Mouse (Mus musculus): ENCODE measurements at regions not wholly inside any gene's neighbourhood (a gene's known extent, or its start where the extent isn't known, plus 50 kb on each side); places are given as distances from the start of the nearest gene placed in this dataset.
"Not testable (repeated sequence)": the region's sequence is repeated elsewhere in the genome, so short reads cannot be mapped to it uniquely, and the experiment has no call there.

GRCm38 (mm10) chr12:93812963-93813733 is 1878.9 kb upstream of the Flrt2 start:
- no peak for DNase-seq

DNA sequence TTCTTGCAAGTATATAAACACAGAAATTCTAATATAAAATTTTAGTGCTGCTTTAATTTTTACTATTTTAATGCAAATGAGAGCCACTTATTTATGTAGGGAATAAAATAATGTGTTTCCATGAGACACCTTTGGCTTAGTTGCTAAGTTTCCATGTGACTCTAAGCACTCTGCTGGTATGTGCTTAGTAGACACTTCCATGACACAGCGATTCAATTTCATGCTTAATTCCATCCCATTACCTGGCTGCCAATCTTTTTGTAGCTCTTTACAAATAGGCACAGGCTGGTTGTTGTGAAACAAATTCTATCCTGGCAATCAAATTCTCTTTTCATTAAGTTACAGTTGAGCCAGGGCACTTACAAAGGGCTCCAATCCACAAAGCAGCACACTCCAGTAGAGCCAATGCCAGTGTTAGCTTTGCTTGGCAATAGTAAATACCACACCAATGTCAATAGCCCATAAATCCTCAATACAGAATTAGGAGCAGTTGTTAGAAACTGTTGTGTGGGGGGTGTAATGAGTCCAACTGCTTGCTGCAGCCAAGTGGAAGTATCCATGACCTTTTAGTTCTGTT is 1841.0 kb upstream of the Flrt2 start:
- no peak for DNase-seq

GRCm38 (mm10) chr12:93851660-93852059 is 1840.4 kb upstream of the Flrt2 start:
- no peak for DNase-seq

DNA sequence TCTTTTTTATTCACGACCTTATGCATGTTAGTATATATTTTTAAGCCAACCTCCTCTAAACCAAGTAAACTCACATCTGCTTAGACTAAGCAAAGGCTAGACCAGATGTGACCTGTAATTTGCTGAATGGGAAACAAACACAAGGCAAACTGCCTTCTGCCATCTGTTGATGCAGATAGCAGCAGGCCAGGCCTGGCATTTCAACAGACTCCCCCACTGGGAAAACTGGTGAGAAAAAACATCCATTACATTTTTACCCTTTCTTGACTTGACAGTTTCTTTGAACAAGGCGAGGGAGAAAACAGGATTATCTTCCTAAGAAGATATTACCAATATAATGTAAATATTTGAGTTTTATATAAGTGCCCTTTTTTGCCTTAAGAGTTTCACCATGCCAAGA is 1806.1 kb upstream of the Flrt2 start:
- DNase-seq: no peak

- no peak for DNase-seq
Observed at GRCm38 (mm10) chr12:93890109-93890508, 1801.9 kb upstream of the Flrt2 start.

- not testable (repeated sequence) for DNase-seq
Observed at GRCm38 (mm10) chr12:93928541-93929238, 1763.3 kb upstream of the Flrt2 start.

DNA sequence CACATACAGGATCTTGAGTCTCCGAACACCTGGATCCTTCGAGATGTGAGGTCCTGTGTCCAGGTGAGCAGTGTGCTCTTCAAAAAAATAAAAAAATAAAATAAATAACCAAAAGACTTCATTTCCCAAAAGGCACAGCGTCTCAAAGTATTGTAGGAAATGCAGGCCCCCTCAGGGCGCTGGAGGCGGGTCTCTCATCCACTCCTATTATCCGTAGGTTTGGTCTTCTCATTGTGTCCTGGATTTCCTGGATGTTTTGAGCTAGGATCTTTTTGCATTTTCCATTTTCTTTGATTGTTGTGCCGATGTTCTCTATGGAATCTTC is 1762.8 kb upstream of the Flrt2 start:
- not testable (repeated sequence) for DNase-seq

DNA sequence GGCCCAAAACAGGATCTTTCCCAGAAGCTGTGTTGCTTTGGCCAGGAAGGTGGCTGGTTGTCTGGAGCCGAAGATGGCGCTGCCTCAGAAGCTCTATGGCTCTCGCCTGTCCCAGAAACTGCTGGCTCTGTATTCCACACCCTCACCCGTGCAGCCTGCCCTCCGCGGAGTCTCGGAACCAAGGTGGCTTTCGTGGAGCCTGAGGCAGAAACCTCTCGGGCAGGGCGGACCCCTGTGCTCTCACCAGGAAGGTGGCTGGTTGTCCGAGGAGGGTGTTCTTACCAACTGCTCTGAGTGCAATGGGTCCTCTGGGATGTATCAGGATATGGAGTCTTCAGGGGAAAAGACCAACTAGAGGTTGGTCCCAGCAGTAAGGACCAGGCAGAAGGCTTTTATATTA is 1761.8 kb upstream of the Flrt2 start:
- not testable (repeated sequence) for DNase-seq

DNA sequence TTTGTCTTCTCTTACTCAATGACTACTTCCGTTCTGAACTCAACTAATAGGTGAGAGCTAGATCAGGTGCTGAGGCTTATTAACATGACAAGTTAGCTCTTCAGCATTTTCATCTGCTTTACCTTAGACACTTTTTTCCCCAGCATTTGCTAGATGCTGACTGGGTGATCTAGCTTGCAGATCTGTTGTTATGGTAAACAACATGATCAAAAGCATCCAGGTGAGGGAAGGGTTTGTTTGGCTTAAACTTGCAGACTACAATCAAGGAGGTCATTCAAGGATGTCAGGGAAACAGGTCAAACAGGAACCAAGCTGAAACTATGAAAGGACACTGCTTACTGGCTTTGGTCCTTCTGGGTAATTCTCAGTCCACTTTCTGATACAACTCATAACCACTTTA is 1731.2 kb upstream of the Flrt2 start:
- DNase-seq: no peak

DNA sequence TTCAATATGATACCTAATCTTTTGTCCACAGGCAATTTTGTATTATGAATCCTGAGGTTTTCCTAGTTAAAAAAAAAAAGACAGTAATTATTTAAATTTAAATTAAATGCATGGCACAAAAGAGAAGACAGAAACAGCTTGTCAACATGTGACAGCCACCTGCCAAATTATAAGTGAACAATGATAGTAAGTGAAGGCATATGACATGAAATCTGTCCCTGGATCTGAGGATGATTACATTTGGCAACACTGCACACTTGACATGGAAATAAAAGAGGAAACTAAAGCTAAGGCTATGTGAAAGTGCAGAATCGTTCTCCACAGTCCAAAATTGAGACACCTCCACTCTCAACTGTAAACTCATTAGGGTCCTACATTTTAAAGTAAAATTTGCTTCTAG is 1710.7 kb upstream of the Flrt2 start:
- DNase-seq: no peak

- no peak for DNase-seq
Observed at GRCm38 (mm10) chr12:93991531-93991930, 1700.5 kb upstream of the Flrt2 start.

DNA sequence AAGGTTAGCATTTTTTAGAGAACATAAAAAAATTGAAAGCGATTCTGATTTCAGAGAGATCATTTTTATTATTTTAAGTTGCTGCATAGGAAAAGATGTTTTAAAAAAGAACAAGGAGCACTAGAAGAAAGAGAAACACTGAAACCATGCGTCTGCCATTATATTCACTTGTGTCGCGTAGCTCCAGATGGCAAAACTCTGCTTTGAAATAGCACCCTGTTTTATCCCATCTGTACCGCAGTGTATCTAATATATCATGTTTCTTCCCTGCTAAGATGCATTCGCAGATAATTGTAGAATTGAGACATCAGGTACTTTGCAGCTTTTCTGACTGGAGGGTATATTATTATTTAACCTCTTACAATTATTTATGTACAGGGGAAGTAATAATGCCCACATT is 1698.2 kb upstream of the Flrt2 start:
- DNase-seq: no peak

- DNase-seq: no peak
Observed at GRCm38 (mm10) chr12:94015946-94016345, 1676.1 kb upstream of the Flrt2 start.

DNA sequence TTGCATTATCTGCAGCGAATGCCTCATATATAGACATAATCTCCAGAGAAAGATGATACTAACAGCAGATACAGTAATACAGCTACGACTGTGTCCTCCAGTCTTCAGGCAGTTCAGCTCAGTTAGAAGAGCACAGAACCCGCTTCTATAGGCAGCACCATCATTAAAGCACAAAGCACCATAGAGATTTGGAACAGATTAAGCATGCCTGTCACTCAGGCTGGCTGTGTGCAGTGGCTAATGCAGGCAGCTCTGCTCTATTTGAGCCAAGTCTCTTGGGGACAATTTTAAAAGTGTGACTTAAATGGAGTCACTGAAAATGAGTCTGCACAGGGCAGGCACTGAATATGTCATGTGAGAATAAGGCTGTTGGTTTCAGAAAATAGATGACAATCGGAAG is 1660.7 kb upstream of the Flrt2 start:
- DNase-seq: no peak

DNA sequence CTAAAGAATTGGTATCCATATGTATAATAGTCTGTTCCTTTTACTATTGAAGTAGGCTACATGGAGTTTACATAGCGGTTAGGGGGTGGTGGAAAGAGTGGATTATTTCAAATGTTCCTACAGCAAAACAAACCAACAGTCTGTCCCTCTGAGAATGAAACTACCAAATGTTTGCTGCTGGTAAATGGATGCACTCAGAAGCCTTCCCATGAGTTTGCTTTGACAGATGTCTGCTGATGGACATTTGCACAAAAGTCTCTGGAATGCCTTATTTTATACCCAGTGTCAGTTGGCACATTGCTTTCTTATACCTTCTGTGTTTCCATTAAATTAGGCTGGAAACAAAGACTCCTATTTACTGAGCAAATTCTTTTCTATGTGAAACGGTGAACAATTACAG is 1644.1 kb upstream of the Flrt2 start:
- no peak for DNase-seq

DNA sequence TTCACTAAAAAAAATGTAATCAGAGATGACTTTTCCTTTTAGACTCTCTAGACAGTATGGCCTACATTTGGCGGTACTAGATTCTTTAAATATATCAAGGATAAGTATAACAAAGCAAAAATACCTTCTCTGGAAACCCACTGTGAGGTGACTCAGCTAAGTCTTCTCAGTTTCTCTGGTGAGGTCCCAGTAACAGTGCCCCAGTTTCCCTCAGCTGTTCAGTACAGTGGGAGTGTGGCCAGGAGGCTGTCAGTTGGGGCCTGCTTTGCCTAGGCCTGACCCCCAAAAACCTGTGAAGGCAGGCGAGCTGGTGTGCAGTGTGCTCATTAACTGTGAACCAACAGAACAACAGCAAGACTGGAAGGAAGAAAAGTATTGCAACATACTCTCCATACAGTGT is 1634.3 kb upstream of the Flrt2 start:
- no peak for DNase-seq

DNA sequence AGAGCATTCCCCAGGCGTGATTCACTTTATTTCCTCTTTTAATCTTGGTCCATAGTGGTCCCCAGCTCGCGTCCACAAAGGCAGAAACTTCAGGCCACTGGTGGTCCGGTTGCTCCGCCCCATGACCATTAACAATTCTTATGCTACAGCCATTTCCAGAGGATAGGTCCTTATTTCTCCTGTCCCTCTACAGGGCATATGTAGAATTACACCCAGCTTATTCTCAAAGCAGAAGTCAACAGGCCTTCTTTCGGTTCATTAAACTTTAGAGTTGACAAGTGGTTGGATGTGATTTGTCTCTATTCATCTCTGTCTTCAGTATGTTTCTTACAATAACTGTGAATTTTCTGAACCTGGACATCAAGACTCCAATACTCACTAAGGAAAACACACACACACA is 1632.4 kb upstream of the Flrt2 start:
- DNase-seq: no peak

- no peak for DNase-seq
Observed at GRCm38 (mm10) chr12:94060336-94060735, 1631.7 kb upstream of the Flrt2 start.

- DNase-seq: peak; percentile 55 to 60
Observed at GRCm38 (mm10) chr12:94066444-94067152, 1625.4 kb upstream of the Flrt2 start.

DNA sequence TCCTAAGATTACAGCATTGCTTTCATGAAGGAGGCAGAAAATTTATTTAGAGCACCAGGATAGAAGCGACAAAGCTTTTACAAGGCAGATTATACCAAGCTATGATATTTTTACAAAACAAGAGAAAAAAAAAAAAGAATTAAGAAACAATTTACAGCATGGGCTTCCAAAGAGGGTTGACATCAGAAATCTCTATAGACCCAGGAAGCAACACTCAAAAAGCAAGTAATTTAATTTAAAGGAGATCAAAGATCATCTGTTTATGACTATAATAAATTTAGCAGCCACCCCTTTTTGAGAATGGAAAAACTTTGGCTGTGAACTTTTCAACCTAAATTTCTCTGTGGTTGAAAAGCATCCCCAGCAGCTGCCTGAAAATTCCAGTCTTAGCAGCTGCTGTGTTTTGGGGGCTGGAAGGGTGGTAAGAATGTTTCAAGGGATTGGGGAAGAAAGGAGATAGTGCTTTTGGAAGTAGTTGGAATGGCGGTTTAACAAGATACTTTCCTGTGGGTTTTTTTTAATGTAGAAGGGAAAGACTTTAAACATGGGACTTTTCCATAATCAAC is 1621.0 kb upstream of the Flrt2 start:
- DNase-seq: no peak

DNA sequence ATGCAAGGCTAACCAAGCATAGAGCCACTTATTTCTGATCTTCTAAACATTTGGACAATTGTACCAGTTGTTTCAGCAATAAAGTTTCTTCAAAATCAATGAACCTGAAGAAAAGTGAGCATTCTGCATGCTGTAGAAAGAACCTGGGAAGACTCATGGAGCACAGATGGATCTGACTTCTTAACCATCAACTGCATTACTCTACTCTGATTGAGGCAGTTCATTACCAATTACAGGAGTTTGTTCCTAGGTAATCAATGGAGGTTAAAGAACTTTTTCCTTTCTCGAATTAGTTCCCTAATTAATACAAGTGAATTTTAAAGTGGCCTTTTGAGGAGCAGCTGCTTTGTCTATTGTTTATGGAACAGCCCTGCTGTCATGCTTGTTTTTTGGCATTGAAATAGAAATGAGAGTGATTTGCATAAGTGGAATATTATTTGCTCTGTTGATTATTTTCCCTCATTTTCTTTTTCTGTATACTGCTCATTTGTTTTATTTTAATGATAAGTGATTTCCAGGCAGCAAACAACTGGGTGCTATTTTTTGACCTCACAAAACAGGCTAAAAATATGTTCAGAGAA is 1586.4 kb upstream of the Flrt2 start:
- DNase-seq: no peak

GRCm38 (mm10) chr12:94150143-94150542 is 1541.9 kb upstream of the Flrt2 start:
- DNase-seq: no peak

Measured in kidney, postnatal 25 days (tissue).